Mouse (Mus musculus): ENCODE results near the gene Dao. TPM values are rescaled to one million over a fixed set of nuclear protein-coding genes. Genes with fewer than 3 reads are reported as not detected.

Dao gene
- polyA plus RNA-seq, 1 experiment from 2014 or later = not detected

DNA sequence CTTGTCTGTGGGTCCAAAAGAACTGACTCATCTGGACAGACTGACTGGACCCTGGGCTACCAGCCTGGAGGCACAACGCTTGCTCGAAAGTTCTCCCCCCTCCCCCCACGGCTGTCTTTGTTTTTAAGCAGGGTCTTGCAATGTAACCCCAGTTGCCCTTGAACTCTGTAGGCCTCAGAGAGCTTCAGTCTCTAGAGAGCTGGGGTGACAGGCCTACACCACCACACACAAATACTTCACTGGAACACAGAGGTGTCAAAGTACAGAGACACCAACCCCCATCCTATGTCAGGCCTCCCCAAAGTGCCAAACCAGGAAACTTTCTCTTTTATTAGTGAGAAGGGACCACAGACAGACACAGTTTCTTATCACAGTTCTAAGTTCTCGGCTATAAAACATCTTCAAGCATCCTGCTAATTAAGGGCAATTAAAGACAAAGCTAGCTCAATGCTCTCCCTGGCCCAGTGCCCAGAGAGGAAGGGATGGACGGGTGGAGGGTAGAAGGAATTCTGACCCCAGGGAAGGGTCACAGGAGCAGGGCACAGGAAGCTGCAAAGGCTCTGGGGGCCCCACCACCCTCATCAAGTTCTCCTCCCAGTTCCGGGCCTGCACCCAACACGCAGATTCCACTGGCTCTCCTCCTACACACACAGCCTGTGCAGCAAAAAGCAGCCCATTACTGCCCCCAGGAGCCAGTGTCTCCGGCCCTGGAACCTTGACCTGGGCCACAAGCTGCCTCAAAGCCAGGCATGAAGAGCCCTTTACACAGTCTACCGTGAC, 17.1 kb upstream of the Dao start:
- Histone ChIP-seq H3K27ac (replicated peaks; ENCODE audit: low read depth, low read length) (no peak overlapping the region), H3K4me1 (ENCODE audit: control insufficient read depth, insufficient read depth, low read length) (peaks cover 12% of the 10 kb centered on the region), H3K27me3 (ENCODE audit: control insufficient read depth, insufficient read depth, low read length) (no peaks in the 10 kb centered on the region), H3K9ac (ENCODE audit: low read length) (no peak overlapping the region), H3K4me3 (ENCODE audit: low read depth, low read length) (no peak overlapping the region), H3K9me3 (ENCODE audit: control insufficient read depth, low read length) (no peaks in the 10 kb centered on the region; the same call in 1 of the 2 replicates), H3K36me3 (ENCODE audit: control insufficient read depth, insufficient read depth, low read length) (no peaks in the 10 kb centered on the region), H3K4me2 (ENCODE audit: low read depth, severe bottlenecking) (no peak overlapping the region)
- no peak for ATAC-seq (ENCODE audit: insufficient number of reproducible peaks, low FRiP score, low TSS enrichment, low read depth)
- WGBS = 22% methylated on average over 9 of the region's 9 CpGs
- DNase-seq (ENCODE audit: low spot score) = no peak

DNA sequence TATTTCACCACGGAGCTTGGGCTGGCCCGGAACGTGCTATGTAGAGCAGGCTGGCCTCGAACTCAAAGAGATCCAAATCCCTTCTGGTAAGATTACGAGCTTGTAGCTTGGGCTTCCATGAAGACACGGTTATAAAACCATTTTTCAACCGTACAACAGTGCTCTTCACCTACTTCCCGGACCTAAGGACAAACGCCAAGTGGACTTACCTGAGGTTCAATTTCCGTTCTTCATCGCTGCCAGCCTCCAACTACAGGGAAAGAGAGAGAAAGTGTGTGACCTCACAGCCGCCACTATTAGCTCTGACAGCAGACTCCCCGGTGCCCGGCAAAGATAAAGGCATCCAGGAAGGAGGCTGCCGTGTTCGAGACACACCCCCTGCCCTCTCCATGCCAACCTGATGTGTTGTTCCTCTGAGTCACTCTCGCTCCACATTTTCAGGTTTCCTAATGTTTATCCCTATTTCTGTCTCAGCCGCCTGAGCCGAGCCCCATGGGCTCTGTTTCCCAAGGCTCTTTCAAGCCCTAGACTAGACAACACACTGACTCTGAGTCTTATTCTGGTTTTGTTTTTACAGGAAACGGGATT, 14.0 kb upstream of the Dao start:
- WGBS = 89% methylated on average over 20 of the region's 20 CpGs
- Histone ChIP-seq H3K9ac (ENCODE audit: low read length) (no peak overlapping the region), H3K4me2 (ENCODE audit: low read depth, severe bottlenecking) (no peak overlapping the region), H3K36me3 (ENCODE audit: control insufficient read depth, insufficient read depth, low read length) (no peaks in the 10 kb centered on the region), H3K9me3 (ENCODE audit: control insufficient read depth, low read length) (no peaks in the 10 kb centered on the region), H3K4me1 (ENCODE audit: control insufficient read depth, insufficient read depth, low read length) (peaks cover 19% of the 10 kb centered on the region), H3K27me3 (ENCODE audit: control insufficient read depth, insufficient read depth, low read length) (no peaks in the 10 kb centered on the region), H3K4me3 (ENCODE audit: low read depth, low read length) (no peak overlapping the region), H3K27ac (replicated peaks; ENCODE audit: low read depth, low read length) (no peak overlapping the region)
- ATAC-seq (ENCODE audit: insufficient number of reproducible peaks, low FRiP score, low TSS enrichment, low read depth) (no peak), DNase-seq (ENCODE audit: low spot score) (no peak)

DNA sequence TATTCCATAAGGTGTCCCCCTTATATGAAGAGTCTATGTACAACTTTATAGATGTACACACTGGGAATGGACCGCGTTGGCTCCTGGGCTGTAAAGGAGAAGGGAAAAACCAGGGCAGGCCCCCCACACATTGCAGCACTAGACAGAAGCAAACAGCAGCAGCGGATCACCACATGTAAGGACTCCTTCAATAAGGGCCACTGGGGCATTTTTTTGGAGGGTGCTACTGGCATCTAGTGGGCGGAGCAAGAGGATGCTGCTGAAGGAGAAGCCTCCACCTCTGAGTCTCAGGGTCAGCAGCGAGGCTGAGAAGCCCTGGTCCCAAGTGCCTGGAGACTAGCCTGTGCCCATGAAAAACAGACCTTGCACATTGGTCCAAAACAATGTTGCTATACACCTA, 12.9 kb upstream of the Dao start:
- no peak for DNase-seq (ENCODE audit: low spot score)
- Histone ChIP-seq H3K27ac (replicated peaks; ENCODE audit: low read depth, low read length) (no peak overlapping the region), H3K9me3 (ENCODE audit: control insufficient read depth, low read length) (no peaks in the 10 kb centered on the region), H3K9ac (ENCODE audit: low read length) (no peak overlapping the region), H3K27me3 (ENCODE audit: control insufficient read depth, insufficient read depth, low read length) (no peaks in the 10 kb centered on the region), H3K36me3 (ENCODE audit: control insufficient read depth, insufficient read depth, low read length) (no peaks in the 10 kb centered on the region), H3K4me1 (ENCODE audit: control insufficient read depth, insufficient read depth, low read length) (peaks cover 19% of the 10 kb centered on the region), H3K4me2 (ENCODE audit: low read depth, severe bottlenecking) (no peak overlapping the region), H3K4me3 (ENCODE audit: low read depth, low read length) (no peak overlapping the region)
- ATAC-seq (ENCODE audit: insufficient number of reproducible peaks, low FRiP score, low TSS enrichment, low read depth) = no peak
- WGBS = 91% methylated on average over 5 of the region's 5 CpGs

DNA sequence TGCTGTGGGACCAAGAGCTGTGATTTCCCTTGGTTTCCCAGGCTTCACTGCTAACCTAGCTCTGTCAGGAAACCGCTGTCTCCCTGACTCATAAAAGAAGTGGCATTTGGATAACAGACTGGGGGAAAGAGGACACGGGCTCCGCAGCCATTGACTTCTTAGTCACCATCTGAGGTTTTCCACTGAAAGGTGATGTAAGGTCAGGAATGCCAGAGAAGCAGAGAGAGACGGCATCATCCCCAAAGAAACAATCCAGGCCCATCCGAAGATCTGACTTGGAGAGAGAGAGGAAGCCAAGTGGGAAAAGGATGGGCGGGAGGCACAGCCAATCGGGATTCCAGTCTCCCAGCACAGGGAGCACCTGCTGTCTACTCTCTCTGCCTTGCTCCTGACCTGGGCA, 12.4 kb upstream of the Dao start:
- H3K27me3 ChIP-seq (ENCODE audit: control insufficient read depth, insufficient read depth, low read length) = no peaks in the 10 kb centered on the region
- no peak overlapping the region for H3K4me3 ChIP-seq (ENCODE audit: low read depth, low read length)
- no peaks in the 10 kb centered on the region for H3K9me3 ChIP-seq (ENCODE audit: control insufficient read depth, low read length)
- no peak for DNase-seq (ENCODE audit: low spot score)
- no peak overlapping the region for H3K9ac ChIP-seq (ENCODE audit: low read length)
- ATAC-seq (ENCODE audit: insufficient number of reproducible peaks, low FRiP score, low TSS enrichment, low read depth) = no peak
- no peak overlapping the region for H3K4me2 ChIP-seq (ENCODE audit: low read depth, severe bottlenecking)
- H3K27ac ChIP-seq (replicated peaks; ENCODE audit: low read depth, low read length) = no peak overlapping the region
- no peaks in the 10 kb centered on the region for H3K36me3 ChIP-seq (ENCODE audit: control insufficient read depth, insufficient read depth, low read length)
- 72% methylated on average over 7 of the region's 7 CpGs for WGBS
- H3K4me1 ChIP-seq (ENCODE audit: control insufficient read depth, insufficient read depth, low read length) = peaks cover 15% of the 10 kb centered on the region; the same call in 1 of the 2 replicates

DNA sequence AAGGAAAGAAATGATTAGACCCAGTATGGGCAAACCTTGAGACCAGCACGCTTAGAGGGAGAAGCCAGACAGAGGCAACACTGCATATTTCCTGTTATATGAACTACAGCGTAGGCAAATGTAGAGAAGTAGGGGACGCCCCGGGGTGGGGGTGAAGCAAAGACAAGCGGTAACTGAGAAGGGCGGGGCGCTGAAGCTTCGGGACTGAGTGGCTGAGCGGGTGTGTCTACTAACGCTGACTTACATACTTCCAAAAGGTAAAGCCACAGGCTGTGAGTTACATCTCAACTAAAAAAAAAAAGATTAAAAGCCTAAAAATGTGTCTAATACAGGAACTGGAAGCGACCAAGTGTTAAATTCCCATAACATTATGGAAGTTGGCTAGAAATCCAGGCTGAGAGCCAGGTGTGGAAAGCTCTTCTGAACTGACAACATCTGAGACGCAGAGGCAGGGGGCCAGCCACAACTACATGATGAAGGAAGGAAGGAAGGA, 11.1 kb upstream of the Dao start:
- H3K27me3 ChIP-seq (ENCODE audit: control insufficient read depth, insufficient read depth, low read length) = no peaks in the 10 kb centered on the region
- DNase-seq (ENCODE audit: low spot score) = no peak

DNA sequence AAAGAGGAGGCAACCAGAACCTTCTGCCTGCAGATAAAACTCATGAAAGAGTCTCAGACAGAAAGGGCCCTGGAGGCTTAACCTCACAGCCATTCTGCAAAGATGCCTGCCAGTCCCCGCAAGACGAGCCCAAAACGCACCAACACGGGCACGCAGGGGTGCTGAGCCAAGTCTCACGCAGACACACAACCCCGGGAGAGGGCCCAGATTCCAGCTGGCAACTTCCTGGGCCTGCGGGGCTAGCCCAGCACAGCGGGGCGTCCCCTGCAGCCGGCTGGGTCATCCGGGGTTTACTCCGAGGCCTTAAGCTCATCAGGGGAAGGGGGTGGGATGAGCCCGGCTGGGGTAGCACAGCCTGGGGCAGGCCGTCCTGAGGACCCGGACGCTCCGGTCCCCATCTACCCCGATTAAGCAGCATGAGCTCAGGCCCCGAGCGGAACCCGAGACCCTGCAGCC, 10.4 kb upstream of the Dao start:
- H3K4me2 ChIP-seq (ENCODE audit: low read depth, severe bottlenecking) = peak overlapping the region; percentile 76
- DNase-seq (ENCODE audit: low spot score) (no peak), ATAC-seq (ENCODE audit: insufficient number of reproducible peaks, low FRiP score, low TSS enrichment, low read depth) (peak; percentile 63)
- H3K36me3 ChIP-seq (ENCODE audit: control insufficient read depth, insufficient read depth, low read length) = no peaks in the 10 kb centered on the region
- peak overlapping the region; percentile 60 for H3K27ac ChIP-seq (replicated peaks; ENCODE audit: low read depth, low read length)
- WGBS = 0% methylated on average over 22 of the region's 22 CpGs
- H3K4me3 ChIP-seq (ENCODE audit: low read depth, low read length) = peak overlapping the region; percentile 85
- H3K27me3 ChIP-seq (ENCODE audit: control insufficient read depth, insufficient read depth, low read length) = no peaks in the 10 kb centered on the region
- no peaks in the 10 kb centered on the region for H3K9me3 ChIP-seq (ENCODE audit: control insufficient read depth, low read length)
- H3K9ac ChIP-seq (ENCODE audit: low read length) = peak overlapping the region; percentile 85
- H3K4me1 ChIP-seq (ENCODE audit: control insufficient read depth, insufficient read depth, low read length) = peaks cover 7% of the 10 kb centered on the region; the same call in 1 of the 2 replicates

More for the DNA sequence above, 11.1 kb upstream of the Dao start:
- H3K9ac ChIP-seq (ENCODE audit: low read length) = peak overlapping the region; percentile 85; the same call in 1 of the 2 replicates
- 0 out of 2 replicates have a peak overlapping the region, but pooled peaks have one; percentile 60 for H3K27ac ChIP-seq (replicated peaks; ENCODE audit: low read depth, low read length)
- no peaks in the 10 kb centered on the region for H3K36me3 ChIP-seq (ENCODE audit: control insufficient read depth, insufficient read depth, low read length)
- no peaks in the 10 kb centered on the region for H3K9me3 ChIP-seq (ENCODE audit: control insufficient read depth, low read length)
- peak overlapping the region; percentile 76 for H3K4me2 ChIP-seq (ENCODE audit: low read depth, severe bottlenecking)
- H3K4me1 ChIP-seq (ENCODE audit: control insufficient read depth, insufficient read depth, low read length) = peaks cover 7% of the 10 kb centered on the region; the same call in 1 of the 2 replicates
- WGBS = 25% methylated on average over 12 of the region's 12 CpGs
- ATAC-seq (ENCODE audit: insufficient number of reproducible peaks, low FRiP score, low TSS enrichment, low read depth) = no peak
- H3K4me3 ChIP-seq (ENCODE audit: low read depth, low read length) = peak overlapping the region; percentile 85

DNA sequence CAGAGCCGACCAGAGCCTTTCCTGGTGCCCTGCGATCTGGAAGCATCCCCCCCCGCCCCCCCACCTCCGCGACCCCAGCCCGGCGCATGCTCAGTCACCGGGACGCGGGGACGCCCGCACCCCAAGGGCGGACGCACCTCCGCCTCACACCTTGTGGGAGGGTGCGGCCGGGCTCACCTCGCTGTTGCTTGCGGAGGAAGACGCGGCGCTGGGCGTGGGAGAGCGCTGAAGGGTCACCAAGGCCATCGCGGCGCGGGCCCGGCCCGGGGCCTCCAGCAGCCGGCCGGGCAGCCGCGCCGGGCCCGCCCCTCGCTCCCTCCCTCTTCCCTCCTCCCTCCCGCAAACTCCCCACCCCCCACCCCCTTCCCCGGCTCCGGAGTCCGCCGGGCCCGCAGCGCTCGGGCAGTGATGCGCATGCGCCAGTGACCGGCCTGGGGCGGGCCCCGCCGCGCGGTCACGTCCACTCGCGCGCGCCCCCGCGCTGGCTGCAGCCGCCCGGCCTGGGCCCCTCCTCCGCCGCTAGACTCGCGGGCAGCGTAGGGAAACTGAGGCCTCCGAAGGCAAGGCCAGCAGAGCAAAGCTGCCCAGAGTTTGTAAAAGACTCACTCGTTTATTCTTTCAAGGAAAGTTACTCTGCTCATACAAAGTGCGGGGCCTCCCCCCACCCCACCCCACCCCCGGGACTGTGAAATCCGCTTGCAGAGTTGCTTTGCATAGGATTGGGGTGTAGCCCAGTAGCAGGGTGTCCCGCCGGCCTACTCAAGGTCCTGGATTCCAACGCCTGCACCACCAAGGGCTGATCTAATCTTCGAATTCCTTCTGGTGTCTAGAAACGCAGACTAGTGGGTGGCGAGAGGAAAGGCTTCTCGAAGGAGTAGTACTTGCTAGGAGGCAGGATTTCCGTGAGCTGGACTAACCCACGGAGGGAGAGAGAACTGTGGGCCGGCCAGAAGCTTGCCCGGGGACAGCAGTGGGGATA, 9.7 kb upstream of the Dao start, which contains the start of gene Ssh1:
Gene Ssh1, minus strand, starts transcription at position 408 of the 979 bp plus-strand sequence.
- 2% methylated on average over 69 of the region's 83 CpGs for WGBS
- H3K4me1 ChIP-seq (ENCODE audit: control insufficient read depth, insufficient read depth, low read length) = peaks cover 7% of the 10 kb centered on the region; the same call in 1 of the 2 replicates

More for the DNA sequence above, 9.7 kb upstream of the Dao start, which contains the start of gene Ssh1:
- peak within 1 kb of the TSS; percentile 85 for H3K4me3 ChIP-seq (ENCODE audit: low read depth, low read length)
- H3K9ac ChIP-seq (ENCODE audit: low read length) = peak within 1 kb of the TSS; percentile 85
- H3K27me3 ChIP-seq (ENCODE audit: control insufficient read depth, insufficient read depth, low read length) = no peaks in the 10 kb centered on the region
- H3K9me3 ChIP-seq (ENCODE audit: control insufficient read depth, low read length) = no peaks in the 10 kb centered on the region
- ATAC-seq (ENCODE audit: insufficient number of reproducible peaks, low FRiP score, low TSS enrichment, low read depth) (peak; percentile 78), DNase-seq (ENCODE audit: low spot score) (peak; percentile 92)
- H3K36me3 ChIP-seq (ENCODE audit: control insufficient read depth, insufficient read depth, low read length) = no peaks in the 10 kb centered on the region
- peak within 1 kb of the TSS; percentile 76 for H3K4me2 ChIP-seq (ENCODE audit: low read depth, severe bottlenecking)
- H3K27ac ChIP-seq (replicated peaks; ENCODE audit: low read depth, low read length) = peak within 1 kb of the TSS; percentile 60
